Mouse (Mus musculus): ENCODE measurements around the gene Ets1. TPM values are rescaled to one million over a fixed set of nuclear protein-coding genes. Genes with fewer than 3 reads are reported as not detected.

Ets1 gene
- polyA plus RNA-seq, 1 experiment from 2014 or later = 27.3 TPM

DNA sequence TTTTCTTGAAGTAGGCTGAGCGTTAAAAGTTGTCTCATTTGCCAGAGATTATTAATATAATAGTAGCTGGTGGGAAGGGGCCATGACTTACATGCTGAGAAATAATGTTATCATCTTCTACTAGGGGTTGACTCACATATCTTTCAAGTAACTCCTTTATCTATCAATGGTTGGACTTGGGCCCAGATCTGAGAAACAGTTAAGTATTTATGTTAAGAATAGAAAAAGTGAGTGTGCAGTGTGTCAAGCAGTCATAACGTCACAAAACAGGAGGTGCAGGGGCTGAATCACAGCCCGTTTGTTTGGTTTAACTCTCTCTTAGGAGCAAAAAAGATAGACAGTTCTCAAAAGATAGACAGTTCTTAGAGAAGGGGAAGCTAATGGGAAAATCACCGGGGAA lies 170.1 kb downstream of the Ets1 start:
- WGBS = 88% methylated on average over 4 of the region's 4 CpGs
- Histone ChIP-seq H3K27ac (no peak overlapping the region), H3K36me3 (replicated peaks) (no peaks in the 10 kb centered on the region), H3K4me3 (no peak overlapping the region), H3K27me3 (ENCODE audit: poor library complexity, severe bottlenecking) (no peaks in the 10 kb centered on the region), H3K4me1 (no peaks in the 10 kb centered on the region), H3K9me3 (no peaks in the 10 kb centered on the region)
- DNase-seq (ENCODE audit: extremely low spot score, low spot score) = no peak

Other genes starting within 250 kb of the Ets1 start
- gene Fli1, start 93.4 kb upstream of the Ets1 start, polyA plus RNA-seq (2016; fragmentation: Nextera tagmentation; extraction: Ambion mirVana) = 22.5 and 24.5 TPM in 2 replicates

All from forebrain, embryonic 10.5 days (tissue).